Mouse (Mus musculus) kidney, embryonic 15.5 days (tissue): ENCODE data around the gene Dusp6. TPM values are rescaled to one million over a fixed set of nuclear protein-coding genes. Genes with fewer than 3 reads are reported as not detected.

ENCODE experiments used
- ATAC-seq: fragments of 200-750 bp; cut with Nextera tagmentation; replicated peaks from 2 replicates; pipeline ENCODE4 v1.8.0; 2017; ENCODE audit warnings: moderate TSS enrichment; ENCODE audit not compliant: low FRiP score
- H3K27ac ChIP-seq: fragments of 300-500 bp; sonication (generic); 2 replicates; pipeline ENCODE4 v1.5.1; 2015; ENCODE audit warnings: mild to moderate bottlenecking, inconsistent platforms
- H3K27me3 ChIP-seq: fragments of 300-500 bp; sonication (generic); 2 replicates; pipeline ENCODE4 v1.6.1; 2015; ENCODE audit warnings: inconsistent platforms
- H3K36me3 ChIP-seq: fragments of 300-500 bp; sonication (generic); 2 replicates; pipeline ENCODE4 v1.6.1; 2015; ENCODE audit warnings: inconsistent platforms
- H3K4me1 ChIP-seq: fragments of 300-500 bp; sonication (generic); 2 replicates; pipeline ENCODE4 v1.6.1; 2015; ENCODE audit warnings: inconsistent platforms
- H3K4me2 ChIP-seq: fragments of 300-500 bp; sonication (generic); 2 replicates; pipeline ENCODE4 v1.6.1; 2015; ENCODE audit warnings: moderate library complexity, mild to moderate bottlenecking, inconsistent platforms
- H3K4me3 ChIP-seq: fragments of 300-500 bp; sonication (generic); replicated peaks from 2 replicates; pipeline ENCODE4 v1.5.1; 2015; ENCODE audit warnings: mild to moderate bottlenecking, inconsistent platforms
- H3K9ac ChIP-seq: fragments of 300-500 bp; sonication (generic); 2 replicates; pipeline ENCODE4 v1.6.1; 2015; ENCODE audit warnings: mild to moderate bottlenecking, inconsistent platforms
- H3K9me3 ChIP-seq: fragments of 300-500 bp; sonication (generic); replicated peaks from 2 replicates; pipeline ENCODE4 v1.6.1; 2016; ENCODE audit warnings: inconsistent platforms
- WGBS: fragments of 180-500 bp; shearing (Covaris S2); methylation state at CpG from one replicate; pipeline ENCODE4 v1.1.7; 2015; ENCODE audit warnings: mixed read lengths; 5-methylcytosine and 5-hydroxymethylcytosine counted together
- polyA plus RNA-seq: library from polyadenylated mRNA; unstranded; fragments of >200 nt; fragmentation: Nextera tagmentation; extraction: Ambion mirVana; gene quantifications from 2 replicates; pipeline ENCODE4 v1.2.1, GENCODE M21; 2015

Gene Dusp6
- polyA plus RNA-seq, 1 experiment from 2014 or later: 88.7 TPM

DNA sequence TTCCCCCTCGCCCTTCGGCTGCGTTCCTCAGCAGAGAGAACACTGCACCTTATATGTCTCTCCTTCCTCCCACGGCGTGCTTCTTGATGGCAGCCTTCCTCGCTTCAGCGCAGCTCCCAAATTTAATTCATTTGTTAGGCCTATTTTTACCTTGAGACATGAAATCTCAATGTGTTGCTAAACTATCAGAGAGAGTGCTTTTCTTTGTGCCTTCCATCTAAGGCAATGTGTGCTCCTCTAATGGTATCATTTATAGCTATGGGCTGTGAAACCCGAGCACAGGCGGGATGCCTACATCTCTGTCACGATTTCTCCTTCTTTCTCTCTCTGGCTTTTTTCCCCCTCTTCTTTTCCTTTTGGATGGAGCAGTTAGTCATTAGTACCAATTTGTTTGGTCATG lies 47.2 kb downstream of the Dusp6 start:
- H3K9me3 ChIP-seq: no peaks in the 10 kb centered on the region
- no peak for ATAC-seq
- H3K27me3 ChIP-seq: no peaks in the 10 kb centered on the region
- H3K36me3 ChIP-seq: no peaks in the 10 kb centered on the region
- H3K27ac ChIP-seq: no peak overlapping the region
- 64% methylated on average over 10 of the region's 10 CpGs for WGBS
- H3K4me1 ChIP-seq: no peaks in the 10 kb centered on the region
- no peak overlapping the region for H3K9ac ChIP-seq
- H3K4me2 ChIP-seq: no peak overlapping the region
- H3K4me3 ChIP-seq: no peak overlapping the region

- Histone ChIP-seq H3K27me3 (no peaks in the 10 kb centered on the region), H3K9ac (no peak overlapping the region), H3K4me1 (no peaks in the 10 kb centered on the region), H3K36me3 (no peaks in the 10 kb centered on the region), H3K4me3 (no peak overlapping the region), H3K9me3 (no peaks in the 10 kb centered on the region), H3K4me2 (no peak overlapping the region), H3K27ac (no peak overlapping the region)
- ATAC-seq: no peak
- WGBS: 76% methylated on average over 1 of the region's 1 CpGs
Measured at GRCm38 (mm10) chr10:99311956-99312355, 48.9 kb downstream of the Dusp6 start.

- H3K27me3 ChIP-seq: no peaks in the 10 kb centered on the region
- H3K36me3 ChIP-seq: no peaks in the 10 kb centered on the region
- no peak overlapping the region for H3K4me2 ChIP-seq
- no peak overlapping the region for H3K9ac ChIP-seq
- no peak for ATAC-seq
- H3K4me1 ChIP-seq: no peaks in the 10 kb centered on the region
- no peak overlapping the region for H3K27ac ChIP-seq
- H3K4me3 ChIP-seq: no peak overlapping the region
- WGBS: 75% methylated on average over 7 of the region's 7 CpGs
- no peaks in the 10 kb centered on the region for H3K9me3 ChIP-seq
Measured at GRCm38 (mm10) chr10:99314366-99314765, 51.3 kb downstream of the Dusp6 start.

DNA sequence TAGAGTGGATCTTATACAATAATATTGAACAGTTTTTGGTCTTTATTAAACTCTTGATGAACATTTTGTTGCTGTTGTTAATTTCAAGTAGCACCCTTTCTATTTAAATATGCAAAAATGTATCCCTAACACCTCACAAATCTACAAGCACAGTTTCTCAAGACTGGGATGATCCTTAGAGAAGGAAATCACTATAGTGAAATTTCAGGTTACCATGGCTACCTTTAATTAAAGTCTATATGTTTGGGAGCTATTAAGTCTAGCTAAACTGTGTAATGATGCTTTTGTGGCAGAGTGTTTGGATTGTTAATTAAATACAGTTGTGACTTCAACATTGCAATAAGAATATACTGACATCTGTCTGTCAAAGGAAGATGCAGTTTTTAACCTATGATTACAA lies 54.0 kb downstream of the Dusp6 start:
- no peaks in the 10 kb centered on the region for H3K4me1 ChIP-seq
- H3K4me2 ChIP-seq: no peak overlapping the region
- H3K36me3 ChIP-seq: no peaks in the 10 kb centered on the region
- ATAC-seq: no peak
- H3K4me3 ChIP-seq: no peak overlapping the region
- no peak overlapping the region for H3K27ac ChIP-seq
- no peak overlapping the region for H3K9ac ChIP-seq
- H3K9me3 ChIP-seq: no peaks in the 10 kb centered on the region
- no peaks in the 10 kb centered on the region for H3K27me3 ChIP-seq

Other genes starting within 250 kb of the Dusp6 start
- gene Poc1b, start 156.2 kb upstream of the Dusp6 start, polyA plus RNA-seq: 21.7 and 25.5 TPM in 2 replicates
- gene Galnt4, start 155.1 kb upstream of the Dusp6 start, polyA plus RNA-seq: 11.1 and 12.1 TPM in 2 replicates
- gene Phxr2, start 136.9 kb upstream of the Dusp6 start, polyA plus RNA-seq: not detected in 2 replicates